Mouse (Mus musculus) central nervous system, embryonic 14 days (tissue): ENCODE measurements around the gene Krt23. TPM values are rescaled to one million over a fixed set of nuclear protein-coding genes. Genes with fewer than 3 reads are reported as not detected.

Experiments used
- polyA plus RNA-seq: library from polyadenylated mRNA; depleted of rRNA; stranded (reverse); fragments of >200 nt; gene quantifications from 2 replicates; pipeline ENCODE4 v1.2.3, GENCODE M21; 2012; rRNA removed

Krt23 gene
- polyA plus RNA-seq, result 0.02 and 0.49 TPM in 2 replicates

DNA sequence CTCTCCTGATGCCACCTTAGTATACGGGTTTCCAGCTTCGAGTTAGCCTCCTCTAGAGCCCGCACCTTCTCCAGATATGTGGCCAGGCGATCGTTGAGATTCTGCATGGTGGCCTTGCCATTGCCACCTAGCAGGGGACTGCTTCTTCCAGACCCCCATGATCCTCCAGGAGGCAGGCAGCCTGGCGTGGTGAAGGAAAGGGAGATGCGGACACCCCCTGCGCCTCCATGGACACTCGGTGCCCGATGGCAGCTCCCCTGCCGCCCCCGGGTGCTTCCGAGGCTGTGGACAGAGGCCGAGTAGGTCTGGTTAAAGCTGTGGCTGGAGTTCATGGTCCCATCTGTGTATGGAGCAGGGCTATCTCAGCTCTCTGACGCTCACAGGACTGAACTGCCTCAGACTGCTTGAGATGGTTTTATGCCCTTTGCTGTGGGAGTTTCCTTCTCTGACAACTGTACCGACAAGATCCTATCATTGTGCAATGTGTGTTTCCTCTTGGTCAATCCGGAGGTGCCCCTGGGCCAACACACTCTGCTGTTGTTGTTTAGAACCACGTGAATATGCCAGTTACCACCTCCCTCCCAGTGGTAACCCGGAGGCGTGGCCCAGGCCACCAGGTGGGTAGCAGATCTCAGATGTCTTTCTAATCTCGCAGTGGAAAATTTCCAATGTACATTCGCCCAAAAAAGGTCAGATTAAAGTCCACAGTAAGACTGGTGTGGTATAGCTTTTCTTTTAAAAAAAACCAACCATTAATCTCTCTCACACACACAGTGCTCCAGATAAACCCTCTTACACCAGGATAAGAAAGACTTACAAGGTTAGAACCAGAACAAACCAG lies at the start of gene Krt23:
Krt23 (minus strand) TSS at position 405 of the 841 bp plus-strand sequence.

GRCm38 (mm10) chr11:99521288-99521860 lies 28.4 kb upstream of the Krt23 start, which contains the start of gene Krt39:
TSS of gene Krt39 (minus strand) at chr11:99521338.

GRCm38 (mm10) chr11:99437972-99438371 lies 55.0 kb downstream of the Krt23 start, which contains the start of gene Krt20:
TSS of gene Krt20 (minus strand) at chr11:99438150.

Other genes starting within 250 kb of the Krt23 start
- gene Krt222, start 249.1 kb downstream of the Krt23 start, polyA plus RNA-seq, result 1.5 and 1.6 TPM in 2 replicates
- gene Krt24, start 207.9 kb downstream of the Krt23 start, polyA plus RNA-seq, result 0.04 and 0.09 TPM in 2 replicates
- gene Krt25, start 170.2 kb downstream of the Krt23 start, polyA plus RNA-seq, result 0.06 and 0.07 TPM in 2 replicates
- gene Krt26, start 155.2 kb downstream of the Krt23 start, polyA plus RNA-seq, result 0.09 and 0.12 TPM in 2 replicates
- 0.07 and 0.09 TPM in 2 replicates for gene Krt27, start 142.0 kb downstream of the Krt23 start, polyA plus RNA-seq
- gene Krt28, start 118.2 kb downstream of the Krt23 start, polyA plus RNA-seq, result 0.15 and 0.26 TPM in 2 replicates
- 15.8 and 24.0 TPM in 2 replicates for gene Krt10, start 103.8 kb downstream of the Krt23 start, polyA plus RNA-seq
- 0.07 and 0.14 TPM in 2 replicates for gene Krt12, start 70.9 kb downstream of the Krt23 start, polyA plus RNA-seq
- gene Krt20, start 55.0 kb downstream of the Krt23 start, polyA plus RNA-seq, result 0.08 and 0.09 TPM in 2 replicates
- not detected in 2 replicates for gene Krt39, start 28.2 kb upstream of the Krt23 start, polyA plus RNA-seq
- not detected in 2 replicates for gene Krt40, start 50.0 kb upstream of the Krt23 start, polyA plus RNA-seq
- not detected in 2 replicates for gene Krtap3-3, start 57.7 kb upstream of the Krt23 start, polyA plus RNA-seq
- gene Krtap3-2, start 63.7 kb upstream of the Krt23 start, polyA plus RNA-seq, result not detected in 2 replicates
- not detected in 2 replicates for gene Gm11939, start 66.3 kb upstream of the Krt23 start, polyA plus RNA-seq
- gene Krtap3-1, start 73.5 kb upstream of the Krt23 start, polyA plus RNA-seq, result not detected in 2 replicates
- gene Krtap1-5, start 87.9 kb upstream of the Krt23 start, polyA plus RNA-seq, result not detected in 2 replicates
- gene Krtap1-4, start 90.5 kb upstream of the Krt23 start, polyA plus RNA-seq, result not detected in 2 replicates
- not detected in 2 replicates for gene Krtap1-3, start 98.2 kb upstream of the Krt23 start, polyA plus RNA-seq
- gene Krtap9-3, start 105.0 kb upstream of the Krt23 start, polyA plus RNA-seq, result not detected in 2 replicates
- gene Gm11938, start 110.2 kb upstream of the Krt23 start, polyA plus RNA-seq, result not detected in 2 replicates
- not detected in 2 replicates for gene Gm11937, start 117.1 kb upstream of the Krt23 start, polyA plus RNA-seq
- not detected in 2 replicates for gene Krtap2-4, start 121.7 kb upstream of the Krt23 start, polyA plus RNA-seq
- gene Gm11562, start 127.3 kb upstream of the Krt23 start, polyA plus RNA-seq, result not detected in 2 replicates
- gene Krtap4-1, start 135.1 kb upstream of the Krt23 start, polyA plus RNA-seq, result not detected in 2 replicates
- gene Krtap4-2, start 141.9 kb upstream of the Krt23 start, polyA plus RNA-seq, result not detected in 2 replicates
- gene Krtap4-7, start 151.0 kb upstream of the Krt23 start, polyA plus RNA-seq, result not detected in 2 replicates
- not detected in 2 replicates for gene Gm11555, start 157.1 kb upstream of the Krt23 start, polyA plus RNA-seq
- gene Gm11563, start 165.8 kb upstream of the Krt23 start, polyA plus RNA-seq, result not detected in 2 replicates
- gene Krtap4-6, start 172.8 kb upstream of the Krt23 start, polyA plus RNA-seq, result not detected in 2 replicates
- not detected in 2 replicates for gene Gm14190, start 197.6 kb upstream of the Krt23 start, polyA plus RNA-seq
- not detected in 2 replicates for gene Gm14180, start 241.2 kb upstream of the Krt23 start, polyA plus RNA-seq